Mouse (Mus musculus): ENCODE data around the gene Epsti1.

- no peak for TF ChIP-seq UBTF (IDR thresholded peaks at IDR 0.05; ENCODE audit: borderline replicate concordance, insufficient read depth, low read depth, low read length)
- TF ChIP-seq EP300 (IDR thresholded peaks at IDR 0.05; ENCODE audit: low read depth in 1 of 2, low read length in 2 of 2): no peak
- TF ChIP-seq SIN3A (IDR thresholded peaks at IDR 0.05; ENCODE audit: low read length): no peak
- no peak for TF ChIP-seq POLR2A (IDR thresholded peaks at IDR 0.05; ENCODE audit: control insufficient read depth in 1 of 2, insufficient read depth in 1 of 2, low read depth in 1 of 2, low read length in 2 of 2, poor library complexity in 1 of 2)
- no peak for TF ChIP-seq ZMIZ1 (IDR thresholded peaks at IDR 0.05; ENCODE audit: low read depth, low read length)
- no peak for TF ChIP-seq CHD2 (IDR thresholded peaks at IDR 0.05; ENCODE audit: low read length)
Measured at GRCm38 (mm10) chr14:77889911-77890310, 14.1 kb upstream of the Epsti1 start.
